Comparison of ENCODE assay signal across 8 mouse cellular contexts in genomic region chr17:26677711-26678637, GRCm38 (mm10). TPM values are rescaled to one million over a fixed set of nuclear protein-coding genes. Genes with fewer than 3 reads are reported as not detected.
DNase-seq lines count a peak whose midpoint lies in the region; ATAC-seq lines count a peak whose summit lies in the region.

No protein-coding gene starts in this region.

- H3K9me3 ChIP-seq in heart, embryonic 12.5 days (replicated peaks): peaks cover 3% of the 10 kb centered on the region; the same call in 1 of the 2 replicates
- no peaks in the 10 kb centered on the region for H3K9me3 ChIP-seq in intestine, embryonic 16.5 days (ENCODE audit: control insufficient read depth, low read length)
- no peaks in the 10 kb centered on the region for H3K9me3 ChIP-seq in midbrain, embryonic 12.5 days

- H3K36me3 ChIP-seq in heart, embryonic 12.5 days: peaks cover 26% of the 10 kb centered on the region
- H3K36me3 ChIP-seq in intestine, embryonic 16.5 days (ENCODE audit: control insufficient read depth, insufficient read depth, low read length): 0 out of 2 replicates have a peak, but pooled peaks cover 5% of the 10 kb centered on the region
- peaks cover under 1% of the 10 kb centered on the region; the same call in 1 of the 2 replicates for H3K36me3 ChIP-seq in midbrain, embryonic 12.5 days

- 74% methylated on average over 7 of the region's 7 CpGs for WGBS in heart, embryonic 12.5 days
- WGBS in intestine, embryonic 16.5 days: 76% methylated on average over 7 of the region's 7 CpGs
- whole genome bisulfite sequencing in midbrain, embryonic 12.5 days: 92% methylated on average over 7 of the region's 7 CpGs

- no peak for ATAC-seq in heart, embryonic 12.5 days (ENCODE audit: insufficient number of reproducible peaks, low FRiP score)
- no peak for ATAC-seq in intestine, embryonic 16.5 days
- no peak for ATAC-seq in midbrain, embryonic 12.5 days (ENCODE audit: low FRiP score, low read depth)

- peak overlapping the region; percentile 86; the same call in 1 of the 2 replicates for H3K4me3 ChIP-seq in heart, embryonic 12.5 days
- no peak overlapping the region for H3K4me3 ChIP-seq in intestine, embryonic 16.5 days (ENCODE audit: low read length)
- no peak overlapping the region for H3K4me3 ChIP-seq in midbrain, embryonic 12.5 days

- DNase-seq in heart, adult 18-20 months: no peak
- peak; percentile 59 for DNase-seq in brain, adult 2 months (ENCODE audit: low read depth, low spot score)
- DNase-seq in frontal cortex, postnatal 25 days (ENCODE audit: low spot score in 2 of 2): no peak
- DNase-seq in cerebellum, postnatal 10 days: no peak
- DNase-seq in urinary bladder, postnatal 4 days (ENCODE audit: low spot score in 2 of 2): no peak

- no peak overlapping the region for H3K27ac ChIP-seq in heart, embryonic 12.5 days (ENCODE audit: poor library complexity, severe bottlenecking)
- no peak overlapping the region for H3K27ac ChIP-seq in intestine, embryonic 16.5 days (ENCODE audit: low read length)
- no peak overlapping the region for H3K27ac ChIP-seq in midbrain, embryonic 12.5 days (replicated peaks)

- H3K4me1 ChIP-seq in heart, embryonic 12.5 days (replicated peaks): peaks cover 23% of the 10 kb centered on the region
- H3K4me1 ChIP-seq in intestine, embryonic 16.5 days (ENCODE audit: control insufficient read depth, insufficient read depth, low read length): peaks cover 11% of the 10 kb centered on the region; the same call in 1 of the 2 replicates
- H3K4me1 ChIP-seq in midbrain, embryonic 12.5 days: peaks cover 20% of the 10 kb centered on the region

- no peaks in the 10 kb centered on the region for H3K27me3 ChIP-seq in heart, embryonic 12.5 days (replicated peaks)
- no peaks in the 10 kb centered on the region for H3K27me3 ChIP-seq in intestine, embryonic 16.5 days (replicated peaks; ENCODE audit: control insufficient read depth, insufficient read depth, low read length)
- 0 out of 2 replicates have a peak, but pooled peaks cover 7% of the 10 kb centered on the region for H3K27me3 ChIP-seq in midbrain, embryonic 12.5 days

- H3K4me2 ChIP-seq in heart, embryonic 12.5 days: peak overlapping the region; percentile 76
- H3K4me2 ChIP-seq in intestine, embryonic 16.5 days (ENCODE audit: low read depth, low read length): peak overlapping the region; percentile 80; the same call in 1 of the 2 replicates
- peak overlapping the region; percentile 71 for H3K4me2 ChIP-seq in midbrain, embryonic 12.5 days (replicated peaks)

- H3K9ac ChIP-seq in heart, embryonic 12.5 days: peak overlapping the region; percentile 52; the same call in 1 of the 2 replicates
- 0 out of 2 replicates have a peak overlapping the region, but pooled peaks have one; percentile 1 for H3K9ac ChIP-seq in intestine, embryonic 16.5 days (ENCODE audit: low read depth, low read length)
- H3K9ac ChIP-seq in midbrain, embryonic 12.5 days (replicated peaks): no peak overlapping the region

RNA-seq across cellular contexts. Expression of gene Atp6v0e, which starts 14.9 kb away (rescaled TPM):
- 176 and 193 TPM in 2 replicates for polyA plus RNA-seq in heart, embryonic 12.5 days (2016; fragmentation: Nextera tagmentation; extraction: Ambion mirVana)
- 10 to 100 TPM; 62.8 to 68.0 TPM for total RNA-seq in heart, adult 18-20 months (2021)
- polyA plus RNA-seq in intestine, embryonic 16.5 days (2015; fragmentation: Nextera tagmentation; extraction: Ambion mirVana): 311 and 334 TPM in 2 replicates
- 88.3 and 92.2 TPM in 2 replicates for polyA plus RNA-seq in midbrain, embryonic 12.5 days (2016; fragmentation: Nextera tagmentation; extraction: Ambion mirVana)

RNA-seq across cellular contexts. Expression of gene Crebrf, which starts 37.5 kb away (rescaled TPM):
- 5.4 and 7.0 TPM in 2 replicates for polyA plus RNA-seq in heart, embryonic 12.5 days (2016; fragmentation: Nextera tagmentation; extraction: Ambion mirVana)
- 10 to 100 TPM; 64.6 to 75.1 TPM for total RNA-seq in heart, adult 18-20 months (2021)
- 8.1 and 9.4 TPM in 2 replicates for polyA plus RNA-seq in intestine, embryonic 16.5 days (2015; fragmentation: Nextera tagmentation; extraction: Ambion mirVana)
- polyA plus RNA-seq in midbrain, embryonic 12.5 days (2016; fragmentation: Nextera tagmentation; extraction: Ambion mirVana): 7.3 and 11.4 TPM in 2 replicates
